Mouse (Mus musculus): ENCODE results near the gene Cbx3.

DNA sequence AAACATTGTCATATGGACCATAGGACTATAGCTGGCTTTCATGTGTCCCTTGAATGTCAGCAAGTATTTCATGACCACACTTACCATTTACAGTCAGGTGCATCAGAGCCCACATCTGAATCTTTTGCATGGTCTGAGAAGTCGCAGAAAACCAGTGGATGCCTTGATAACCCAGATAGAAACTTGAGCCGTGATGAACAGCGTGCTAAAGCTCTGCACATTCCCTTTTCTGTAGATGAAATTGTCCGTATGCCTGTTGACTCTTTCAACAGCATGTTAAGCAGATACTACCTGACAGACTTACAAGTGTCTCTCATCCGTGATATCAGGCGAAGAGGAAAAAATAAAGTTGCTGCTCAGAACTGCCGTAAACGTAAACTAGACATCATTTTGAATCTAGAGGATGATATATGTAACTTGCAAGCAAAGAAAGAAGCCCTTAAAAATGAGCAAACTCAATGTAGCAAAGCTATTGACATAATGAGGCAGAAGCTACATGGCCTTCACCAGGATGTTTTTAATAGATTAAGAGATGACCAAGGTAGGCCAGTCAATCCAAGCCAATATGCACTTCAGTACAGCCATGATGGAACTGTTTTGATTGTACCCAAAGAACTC, 12.3 kb upstream of the Cbx3 start:
- no peak for TF ChIP-seq CTCF (IDR thresholded peaks at IDR 0.05; ENCODE audit: low read depth)
- no peak for TF ChIP-seq EP300 (IDR thresholded peaks at IDR 0.05; ENCODE audit: low read depth)
